Mouse (Mus musculus) heart, embryonic 10.5 days (tissue): ENCODE results near the gene Mon1a. TPM values are rescaled to one million over a fixed set of nuclear protein-coding genes. Genes with fewer than 3 reads are reported as not detected.

ENCODE experiments used
- DNase-seq: peaks from one replicate; pipeline ENCODE4 v3.0.0-alpha.2; 2017; ENCODE audit warnings: low spot score
- H3K27ac ChIP-seq: fragments of 300-500 bp; sonication (generic); 2 replicates; pipeline ENCODE4 v1.5.1; 2016; ENCODE audit warnings: mild to moderate bottlenecking
- H3K27me3 ChIP-seq: fragments of 300-500 bp; sonication (generic); 2 replicates; pipeline ENCODE4 v1.6.1; 2016; ENCODE audit warnings: mild to moderate bottlenecking; ENCODE audit not compliant: poor library complexity, insufficient read depth, severe bottlenecking
- H3K36me3 ChIP-seq: fragments of 300-500 bp; sonication (generic); 2 replicates; pipeline ENCODE4 v1.6.1; 2016; ENCODE audit warnings: mild to moderate bottlenecking, moderate library complexity
- H3K4me1 ChIP-seq: fragments of 300-500 bp; sonication (generic); 2 replicates; pipeline ENCODE4 v1.6.1; 2016; ENCODE audit warnings: mild to moderate bottlenecking
- H3K4me3 ChIP-seq: fragments of 300-500 bp; sonication (generic); 2 replicates; pipeline ENCODE4 v1.5.1; 2016; ENCODE audit warnings: mild to moderate bottlenecking, moderate library complexity
- H3K9me3 ChIP-seq: fragments of 300-500 bp; sonication (generic); 2 replicates; pipeline ENCODE4 v1.6.1; 2016; ENCODE audit warnings: mild to moderate bottlenecking, moderate library complexity
- WGBS: fragments of 180-500 bp; shearing (Covaris S2); methylation state at CpG from one replicate; pipeline ENCODE4 v1.1.7; 2016; 5-methylcytosine and 5-hydroxymethylcytosine counted together
- polyA plus RNA-seq: library from polyadenylated mRNA; unstranded; fragments of >200 nt; fragmentation: Nextera tagmentation; extraction: Ambion mirVana; gene quantifications from 2 replicates; pipeline ENCODE4 v1.2.1, GENCODE M21; 2016

Mon1a gene
- polyA plus RNA-seq = 10.7 and 10.8 TPM in 2 replicates

DNA sequence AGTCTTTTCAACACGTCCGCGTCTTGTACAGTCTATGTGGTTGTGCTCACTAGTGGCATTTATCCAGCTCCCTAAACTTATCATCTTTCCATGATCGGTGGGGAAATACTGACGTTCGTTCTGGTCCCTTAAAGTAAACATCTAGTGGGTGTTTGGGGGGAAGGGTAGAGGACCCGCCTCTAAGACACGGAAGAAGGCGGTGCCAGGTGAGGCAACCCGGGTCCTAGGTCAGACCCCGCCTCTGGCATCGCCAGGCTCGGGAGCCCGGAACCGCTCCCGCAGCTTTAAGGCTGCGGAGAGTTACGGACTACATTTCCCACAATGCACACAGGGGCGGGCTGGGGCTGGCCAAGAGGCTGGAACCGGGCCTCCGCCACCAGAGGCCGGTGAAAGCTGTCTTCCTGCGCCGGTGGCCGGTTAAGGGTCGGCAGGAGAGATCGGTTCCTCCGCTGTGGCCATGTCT lies at the start of gene Mon1a:
Gene Mon1a, plus strand, starts transcription at position 348 of the 463 bp plus-strand sequence.
- WGBS = under 1% methylated on average over 28 of the region's 28 CpGs
- Histone ChIP-seq H3K4me1 (peaks cover 20% of the 10 kb centered on the region), H3K27me3 (peaks cover 10% of the 10 kb centered on the region; the same call in 1 of the 2 replicates), H3K36me3 (no peaks in the 10 kb centered on the region), H3K4me3 (peak within 1 kb of the TSS; percentile 86), H3K27ac (peak within 1 kb of the TSS; percentile 88), H3K9me3 (no peaks in the 10 kb centered on the region)
- DNase-seq = peak; percentile 95

DNA sequence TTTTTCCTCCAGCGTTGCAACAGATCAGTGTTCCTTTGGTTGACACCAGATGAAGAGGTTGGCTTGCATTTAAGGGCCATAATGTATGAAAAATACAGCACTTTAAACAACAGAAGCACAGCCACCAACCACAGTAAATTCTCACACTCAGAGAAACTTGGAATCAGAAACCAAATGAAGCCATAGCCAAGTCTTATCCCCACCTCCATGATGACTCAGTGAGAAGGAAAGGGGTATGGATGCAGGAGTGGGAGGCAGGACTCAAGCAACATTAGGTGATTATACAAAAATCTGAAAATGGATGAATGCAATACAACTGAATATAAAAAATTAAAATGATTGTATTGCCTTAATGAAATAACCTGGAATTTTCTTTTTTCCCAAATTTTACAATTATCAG lies 49.1 kb upstream of the Mon1a start:
- DNase-seq = no peak
- WGBS = 96% methylated on average over 1 of the region's 1 CpGs
- H3K36me3 ChIP-seq = peaks cover 43% of the 10 kb centered on the region
- H3K4me3 ChIP-seq = no peak overlapping the region
- H3K4me1 ChIP-seq = no peaks in the 10 kb centered on the region
- H3K27me3 ChIP-seq = no peaks in the 10 kb centered on the region
- H3K27ac ChIP-seq = no peak overlapping the region
- H3K9me3 ChIP-seq = no peaks in the 10 kb centered on the region

DNA sequence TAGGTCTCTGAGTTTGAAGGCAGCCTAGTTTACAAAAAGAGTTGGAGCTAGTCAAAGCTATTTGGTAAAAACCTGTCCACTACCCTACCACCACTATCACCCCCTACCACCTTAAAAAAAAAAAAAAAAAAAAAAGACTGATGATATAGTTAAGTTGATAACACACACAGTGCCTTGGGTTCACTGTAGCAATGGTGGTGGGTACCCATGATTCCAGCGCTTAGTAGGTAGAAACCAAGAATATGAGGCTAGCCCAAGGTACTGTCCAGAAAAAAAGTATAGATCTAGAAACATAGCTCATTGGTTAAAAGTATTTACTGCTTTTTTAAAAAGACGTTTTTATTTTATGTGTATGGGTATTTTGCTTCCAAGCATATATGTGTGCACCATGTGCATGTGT lies 45.2 kb upstream of the Mon1a start:
- H3K27me3 ChIP-seq = no peaks in the 10 kb centered on the region
- DNase-seq = no peak
- no peaks in the 10 kb centered on the region for H3K4me1 ChIP-seq
- H3K36me3 ChIP-seq = peaks cover 59% of the 10 kb centered on the region
- WGBS = 86% methylated on average over 2 of the region's 2 CpGs
- H3K9me3 ChIP-seq = no peaks in the 10 kb centered on the region
- H3K4me3 ChIP-seq = no peak overlapping the region
- no peak overlapping the region for H3K27ac ChIP-seq

DNA sequence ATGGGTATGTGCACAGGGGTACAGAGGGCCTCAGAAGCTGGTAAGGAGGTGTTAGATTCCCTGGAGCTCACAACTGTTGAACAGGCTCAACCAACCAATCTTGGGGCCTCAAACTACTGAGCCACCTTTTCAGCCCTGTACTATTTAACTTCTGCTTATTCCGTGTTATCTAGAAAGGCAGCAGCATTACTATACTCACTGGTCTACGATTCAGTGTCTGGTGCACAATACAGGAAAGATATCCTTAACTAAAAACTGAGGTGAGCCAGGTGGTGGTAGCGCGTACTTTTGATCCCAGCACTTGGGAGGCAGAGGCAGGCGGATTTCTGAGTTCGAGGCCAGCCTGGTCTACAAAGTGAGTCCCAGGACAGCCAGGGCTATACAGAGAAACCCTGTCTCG lies 39.0 kb upstream of the Mon1a start:
- 94% methylated on average over 7 of the region's 7 CpGs for WGBS
- H3K36me3 ChIP-seq = peaks cover 74% of the 10 kb centered on the region
- H3K9me3 ChIP-seq = no peaks in the 10 kb centered on the region
- no peak for DNase-seq
- H3K27ac ChIP-seq = no peak overlapping the region
- H3K4me3 ChIP-seq = no peak overlapping the region
- no peaks in the 10 kb centered on the region for H3K27me3 ChIP-seq
- H3K4me1 ChIP-seq = no peaks in the 10 kb centered on the region

DNA sequence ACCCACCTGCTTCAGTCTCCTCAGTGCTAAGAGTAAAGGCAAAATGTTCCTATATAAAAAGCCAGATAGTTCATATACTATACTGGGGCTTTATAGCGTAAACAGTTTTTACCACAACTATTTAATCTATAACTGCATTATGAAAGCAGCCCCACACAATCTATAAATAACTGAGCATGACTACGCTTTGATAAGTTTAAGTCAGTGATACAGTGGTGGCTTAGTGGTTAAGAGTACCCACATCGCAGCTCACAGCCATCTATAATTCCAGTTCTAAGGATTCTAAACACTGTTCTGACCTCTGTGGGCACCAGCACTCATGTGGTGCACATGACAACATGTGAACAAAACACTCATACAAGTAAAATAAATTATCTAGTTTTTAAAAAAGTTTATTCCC lies 29.6 kb upstream of the Mon1a start:
- no peak for DNase-seq
- Histone ChIP-seq H3K4me3 (no peak overlapping the region), H3K27me3 (no peaks in the 10 kb centered on the region), H3K9me3 (no peaks in the 10 kb centered on the region), H3K36me3 (peaks cover 37% of the 10 kb centered on the region), H3K27ac (no peak overlapping the region), H3K4me1 (no peaks in the 10 kb centered on the region)
- 93% methylated on average over 3 of the region's 3 CpGs for WGBS

DNA sequence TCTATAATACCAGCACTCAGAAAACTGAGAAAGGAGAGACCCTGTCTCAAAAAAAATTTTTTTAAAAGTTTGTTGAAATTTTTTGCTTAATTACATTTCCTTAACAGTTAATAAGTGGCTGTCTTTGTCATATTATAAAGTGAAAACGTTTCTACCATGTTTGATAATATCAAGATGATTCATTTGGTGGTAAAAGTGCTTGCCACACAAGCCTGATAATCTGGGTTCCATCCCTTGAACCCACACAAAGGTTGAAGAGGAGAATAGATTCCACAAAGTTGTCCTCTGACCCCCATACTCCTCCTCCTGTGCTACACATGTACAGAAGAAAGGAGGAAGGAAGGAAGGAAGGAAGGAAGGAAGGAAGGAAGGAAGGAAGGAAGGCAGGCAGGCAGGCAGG lies 23.5 kb upstream of the Mon1a start:
- WGBS = 60% methylated on average over 1 of the region's 1 CpGs

DNA sequence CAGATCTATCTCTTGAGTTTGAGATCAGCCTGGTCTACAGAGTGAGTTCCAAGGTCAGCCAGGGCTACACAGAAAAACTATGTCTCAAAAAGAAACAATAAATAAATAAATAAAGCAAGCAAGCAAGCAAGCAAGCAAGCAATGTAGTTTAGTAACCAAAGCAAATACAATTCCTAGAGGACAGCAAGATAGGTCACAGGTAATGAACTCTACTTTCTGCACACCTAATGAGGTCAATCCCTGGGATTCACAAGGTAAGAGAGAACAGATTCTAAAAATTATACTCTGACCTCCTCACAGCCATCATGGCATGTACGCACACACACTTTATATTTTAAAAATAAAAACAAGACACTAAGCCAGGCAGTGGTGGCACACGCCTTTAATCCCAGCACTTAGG lies 21.9 kb upstream of the Mon1a start:
- 92% methylated on average over 2 of the region's 2 CpGs for WGBS
- Histone ChIP-seq H3K4me1 (peaks cover under 1% of the 10 kb centered on the region; the same call in 1 of the 2 replicates), H3K27me3 (no peaks in the 10 kb centered on the region), H3K4me3 (no peak overlapping the region), H3K27ac (no peak overlapping the region), H3K36me3 (peaks cover 27% of the 10 kb centered on the region; the same call in 1 of the 2 replicates), H3K9me3 (no peaks in the 10 kb centered on the region)
- no peak for DNase-seq

More for the DNA sequence above, 23.5 kb upstream of the Mon1a start:
- no peaks in the 10 kb centered on the region for H3K27me3 ChIP-seq
- no peak overlapping the region for H3K27ac ChIP-seq
- no peaks in the 10 kb centered on the region for H3K9me3 ChIP-seq
- H3K4me1 ChIP-seq = no peaks in the 10 kb centered on the region
- no peak overlapping the region for H3K4me3 ChIP-seq
- no peak for DNase-seq
- H3K36me3 ChIP-seq = peaks cover 28% of the 10 kb centered on the region; the same call in 1 of the 2 replicates

DNA sequence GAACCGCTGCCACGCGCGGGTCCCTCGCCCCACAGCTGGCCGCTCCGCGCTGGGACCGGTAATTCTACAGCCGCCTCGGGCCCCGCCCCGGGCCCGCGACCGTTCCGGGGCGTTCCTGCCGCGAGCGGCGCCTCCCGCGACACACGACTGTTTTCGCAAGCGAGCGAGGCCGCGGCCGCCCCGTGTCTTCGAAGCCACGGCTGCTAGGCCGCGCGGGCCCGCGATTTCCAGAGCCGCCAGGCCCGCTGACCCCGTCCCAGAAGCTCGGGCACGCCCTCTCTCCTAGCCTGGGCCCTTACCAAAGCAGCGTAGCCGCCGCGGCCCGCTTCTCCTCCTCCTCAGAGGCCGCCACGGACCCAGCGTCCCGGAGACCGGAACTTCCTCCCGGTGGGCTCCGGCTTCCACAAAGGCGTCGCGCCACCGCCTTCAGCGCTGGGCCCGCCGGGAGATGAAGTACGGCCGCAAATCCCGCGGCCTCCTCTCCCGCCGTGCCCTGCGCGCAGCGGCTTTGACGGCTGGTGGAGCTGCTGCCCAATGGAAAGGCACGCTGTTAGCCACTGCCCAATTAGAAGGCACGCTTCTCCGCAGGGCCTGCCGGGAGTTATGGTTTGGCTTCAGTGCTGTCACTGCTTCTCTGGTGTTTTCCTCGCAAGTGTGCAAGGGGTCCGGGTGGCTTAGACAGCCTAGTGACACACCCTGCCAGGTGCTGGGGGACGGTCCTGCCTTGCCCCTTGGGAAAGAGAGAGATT lies 15.4 kb upstream of the Mon1a start:
- under 1% methylated on average over 80 of the region's 80 CpGs for WGBS

DNA sequence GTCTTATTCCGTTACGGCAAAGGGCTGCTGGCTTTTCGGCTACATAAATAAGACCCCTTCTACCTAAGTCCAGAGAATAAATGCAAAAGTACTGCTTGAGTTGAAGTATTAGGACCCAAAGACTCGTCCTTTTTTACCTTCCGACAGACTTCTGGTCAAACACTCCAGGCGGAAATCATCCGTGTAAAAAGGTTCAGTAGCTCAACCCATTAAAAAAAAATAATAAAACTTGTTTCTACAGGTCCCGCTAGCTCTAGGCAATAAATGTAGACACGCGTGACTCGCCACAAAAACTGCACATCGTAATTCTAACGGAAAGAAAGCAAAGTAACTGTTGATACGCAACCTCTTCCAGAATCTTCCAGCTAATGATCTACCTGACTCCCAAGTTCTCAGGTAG lies 14.8 kb upstream of the Mon1a start, which contains the start of gene Rbm6:
Gene Rbm6, minus strand, starts transcription at position 101 of the 400 bp plus-strand sequence.
- Histone ChIP-seq H3K9me3 (no peaks in the 10 kb centered on the region), H3K4me3 (peak within 1 kb of the TSS; percentile 86)
- WGBS = 9% methylated on average over 14 of the region's 14 CpGs

More for the DNA sequence above, 15.4 kb upstream of the Mon1a start:
- no peaks in the 10 kb centered on the region for H3K27me3 ChIP-seq
- DNase-seq = peak; percentile 98
- peaks cover 17% of the 10 kb centered on the region for H3K4me1 ChIP-seq
- peak overlapping the region; percentile 98 for H3K27ac ChIP-seq
- H3K4me3 ChIP-seq = peak overlapping the region; percentile 86
- H3K9me3 ChIP-seq = no peaks in the 10 kb centered on the region
- peaks cover 14% of the 10 kb centered on the region; the same call in 1 of the 2 replicates for H3K36me3 ChIP-seq

DNA sequence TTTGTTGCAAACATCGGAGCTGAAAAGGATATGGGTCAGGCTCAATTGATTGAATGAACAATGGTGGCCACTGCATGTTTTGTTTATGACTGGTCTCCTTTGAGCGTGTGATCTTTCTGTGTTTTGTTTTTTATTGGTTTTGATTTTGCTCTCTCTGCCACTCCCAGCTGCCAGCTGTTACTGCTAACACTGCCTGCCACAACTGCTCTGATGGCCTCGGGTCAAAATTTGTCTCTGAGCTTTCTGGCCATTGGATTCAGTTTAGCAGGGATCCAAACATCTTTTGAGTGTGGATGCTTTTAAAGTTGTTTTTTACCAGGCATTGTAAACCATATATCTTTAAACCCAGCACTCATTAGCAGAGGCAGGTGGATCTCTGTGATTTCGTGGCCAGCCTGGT lies 7.5 kb upstream of the Mon1a start:
- Histone ChIP-seq H3K9me3 (no peaks in the 10 kb centered on the region), H3K4me1 (no peaks in the 10 kb centered on the region), H3K27me3 (no peaks in the 10 kb centered on the region), H3K36me3 (no peaks in the 10 kb centered on the region), H3K27ac (no peak overlapping the region), H3K4me3 (no peak overlapping the region)
- no peak for DNase-seq
- 68% methylated on average over 4 of the region's 4 CpGs for WGBS

More for the DNA sequence above, 14.8 kb upstream of the Mon1a start, which contains the start of gene Rbm6:
- H3K27ac ChIP-seq = peak within 1 kb of the TSS; percentile 98
- H3K4me1 ChIP-seq = peaks cover 17% of the 10 kb centered on the region
- no peaks in the 10 kb centered on the region for H3K27me3 ChIP-seq
- H3K36me3 ChIP-seq = peaks cover 10% of the 10 kb centered on the region; the same call in 1 of the 2 replicates
- no peak for DNase-seq

DNA sequence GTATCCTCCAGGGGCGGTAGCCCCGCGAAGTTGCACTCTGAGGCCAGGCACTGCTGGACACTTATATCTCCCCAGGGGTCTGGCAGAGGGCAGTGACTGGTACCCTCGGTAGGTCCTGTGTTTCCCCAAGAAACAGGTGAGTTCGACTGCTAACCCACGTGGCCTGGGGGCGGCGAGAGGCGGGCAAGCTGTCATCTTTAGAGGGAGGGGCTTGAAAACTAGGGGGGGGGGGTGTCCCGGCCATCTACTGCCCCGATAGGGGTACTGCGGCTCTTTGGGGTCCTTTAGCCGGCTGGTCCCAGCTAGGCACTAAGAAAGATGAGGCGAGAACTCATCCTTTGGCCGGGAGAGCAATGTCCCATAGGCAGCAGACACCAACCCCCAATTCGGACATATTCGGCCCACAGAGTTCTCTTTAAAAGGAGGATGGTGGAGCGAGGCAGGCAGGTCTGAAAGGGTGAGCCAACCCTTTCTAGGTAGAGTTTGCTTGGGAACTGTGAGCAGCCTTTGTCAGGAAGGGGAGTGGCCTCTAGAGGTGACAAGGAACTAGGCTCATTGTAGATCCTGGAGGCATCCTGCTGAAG lies 408 bp downstream of the Mon1a start:
- Histone ChIP-seq H3K9me3 (no peaks in the 10 kb centered on the region), H3K4me3 (peak overlapping the region; percentile 86), H3K36me3 (no peaks in the 10 kb centered on the region), H3K27ac (peak overlapping the region; percentile 88), H3K4me1 (peaks cover 20% of the 10 kb centered on the region), H3K27me3 (peaks cover 10% of the 10 kb centered on the region; the same call in 1 of the 2 replicates)
- DNase-seq = no peak
- 0% methylated on average over 18 of the region's 18 CpGs for WGBS

DNA sequence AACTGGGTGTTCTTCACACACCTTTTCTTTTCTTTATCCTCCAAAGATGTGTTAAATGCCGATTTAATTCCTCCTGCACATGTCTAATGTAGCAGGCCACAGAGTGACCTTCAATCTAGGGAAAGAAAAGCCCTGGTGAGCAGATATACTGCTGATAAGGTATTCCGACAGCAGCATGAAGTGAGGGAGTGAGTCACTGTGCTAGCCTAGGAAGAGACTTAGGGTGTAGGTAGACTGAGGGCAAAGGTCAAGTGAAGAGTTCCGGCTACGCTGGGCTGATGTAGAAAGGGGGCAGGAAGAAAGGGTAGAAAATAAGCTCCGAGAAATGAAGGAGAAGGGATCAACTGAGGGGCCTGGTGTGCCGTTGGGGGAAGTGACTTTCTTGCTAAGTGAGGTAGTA lies 2.3 kb downstream of the Mon1a start:
- no peak for DNase-seq
- no peak overlapping the region for H3K4me3 ChIP-seq
- peaks cover 20% of the 10 kb centered on the region for H3K4me1 ChIP-seq
- 72% methylated on average over 6 of the region's 6 CpGs for WGBS
- no peaks in the 10 kb centered on the region for H3K9me3 ChIP-seq
- H3K27ac ChIP-seq = no peak overlapping the region
- no peaks in the 10 kb centered on the region for H3K36me3 ChIP-seq
- peaks cover 10% of the 10 kb centered on the region; the same call in 1 of the 2 replicates for H3K27me3 ChIP-seq

DNA sequence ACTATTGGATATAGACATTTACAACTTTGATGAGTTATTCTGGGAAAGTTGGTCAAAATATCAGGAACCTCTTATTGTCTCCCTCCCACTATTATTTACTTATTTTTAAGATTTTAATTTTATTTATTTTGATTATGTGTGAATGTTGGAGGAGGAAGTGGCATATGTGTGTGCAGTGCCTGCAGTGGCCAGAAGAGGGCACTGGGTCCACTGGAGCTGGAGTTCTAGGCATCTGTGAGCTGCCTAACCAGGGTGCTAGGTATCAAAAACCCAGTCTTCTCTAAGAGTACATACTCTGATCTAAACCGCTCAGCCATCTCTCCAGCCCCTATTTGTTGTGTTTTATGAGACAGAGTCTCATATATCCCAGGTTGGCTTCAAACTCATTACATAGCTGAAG lies 3.1 kb downstream of the Mon1a start:
- DNase-seq = no peak
- WGBS = 100% methylated on average over 1 of the region's 1 CpGs
- H3K27me3 ChIP-seq = peaks cover 8% of the 10 kb centered on the region; the same call in 1 of the 2 replicates
- H3K9me3 ChIP-seq = no peaks in the 10 kb centered on the region
- H3K36me3 ChIP-seq = no peaks in the 10 kb centered on the region
- no peak overlapping the region for H3K4me3 ChIP-seq
- peaks cover 20% of the 10 kb centered on the region for H3K4me1 ChIP-seq
- H3K27ac ChIP-seq = no peak overlapping the region
